Mouse (Mus musculus): ENCODE data around the gene Cd101.

Gene Cd101

GRCm38 (mm10) chr3:101003575-101004356, 25.6 kb downstream of the Cd101 start:
- DNase-seq (ENCODE audit: low read depth, low spot score), result peak; percentile 15

DNA sequence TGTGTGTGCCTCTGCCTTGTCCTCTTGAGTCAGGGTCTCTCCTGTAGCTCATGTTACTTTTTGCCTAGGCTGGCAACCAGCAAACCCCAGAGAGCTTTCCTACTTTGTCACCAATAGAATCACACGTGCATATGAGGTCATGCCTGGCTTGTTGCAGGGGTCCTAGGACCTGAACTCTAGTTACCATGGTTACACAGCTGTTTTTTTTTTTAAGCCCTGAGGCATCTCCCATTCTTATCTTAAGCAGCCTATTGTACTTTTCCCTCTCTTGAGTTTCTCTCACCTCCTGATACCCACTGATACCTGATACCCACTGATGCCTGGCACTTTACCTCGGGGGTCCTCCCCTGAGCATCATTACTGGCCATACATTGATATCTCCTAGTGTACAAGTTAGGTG, 29.6 kb downstream of the Cd101 start:
- DNase-seq (ENCODE audit: low read depth, low spot score), result peak; percentile 5

DNA sequence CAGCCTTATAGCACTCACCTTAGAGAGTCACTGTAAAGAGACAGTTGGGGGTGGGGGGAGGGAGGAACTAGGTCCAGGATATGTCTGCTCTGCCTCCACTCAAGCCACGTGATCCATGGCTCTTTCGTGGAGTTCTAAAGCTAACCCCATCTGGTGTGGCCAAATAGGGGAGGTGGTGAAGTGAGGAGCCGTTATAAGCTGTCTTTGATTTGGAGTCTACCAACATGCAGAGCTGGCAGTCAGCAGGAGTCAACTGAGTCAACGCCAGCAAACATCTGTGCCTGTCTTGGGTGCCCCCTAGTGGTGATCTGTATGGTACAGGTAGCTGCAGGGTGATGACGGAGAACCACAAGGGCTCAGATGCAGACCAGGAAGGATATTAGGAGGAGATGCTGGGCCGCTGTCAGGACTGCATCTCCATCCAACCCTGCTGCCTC, 30.4 kb downstream of the Cd101 start:
- DNase-seq (ENCODE audit: low read depth, low spot score), result peak; percentile 89

GRCm38 (mm10) chr3:100997785-100998570, 31.4 kb downstream of the Cd101 start:
- no peak for DNase-seq (ENCODE audit: low read depth, low spot score)

DNA sequence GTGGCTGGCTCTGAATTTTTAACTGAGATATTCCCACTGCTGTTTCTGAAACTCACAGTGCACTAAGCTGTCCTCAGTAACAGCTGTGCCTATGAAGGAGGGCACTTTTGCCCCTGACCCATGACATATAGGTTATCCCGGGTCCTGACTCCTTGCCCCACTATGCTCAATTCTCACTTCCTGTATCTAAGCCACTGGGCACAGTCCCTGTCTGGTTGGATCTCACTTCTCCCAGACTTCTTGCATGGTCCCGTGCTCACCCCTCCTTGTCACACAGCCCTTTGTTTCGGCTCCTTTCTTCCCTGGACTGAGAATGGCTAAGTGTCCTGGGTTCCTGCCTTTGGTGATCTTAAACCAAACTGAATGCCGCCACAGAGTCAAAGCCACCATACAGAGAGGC, 35.1 kb downstream of the Cd101 start:
- DNase-seq (ENCODE audit: low read depth, low spot score), result no peak

DNA sequence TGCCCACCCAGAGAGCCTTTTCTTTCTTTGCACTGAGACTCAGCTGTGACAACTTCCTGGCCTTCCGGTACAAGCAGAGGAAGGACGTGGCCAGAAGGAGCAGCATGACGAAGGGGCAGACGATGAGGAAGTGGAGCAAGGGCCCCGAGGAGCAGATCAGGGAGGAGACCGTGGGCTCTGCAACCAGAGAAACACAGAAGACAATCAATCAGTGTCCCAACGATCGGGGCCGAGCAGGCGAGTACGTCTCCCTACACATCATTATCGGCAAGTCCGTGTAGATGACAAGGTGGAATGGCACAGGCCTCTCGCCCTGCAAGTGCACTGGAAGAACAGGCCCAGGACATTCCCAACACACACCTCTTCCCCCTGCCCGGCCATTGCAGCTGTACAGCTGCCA, 35.6 kb downstream of the Cd101 start:
- DNase-seq (ENCODE audit: low read depth, low spot score), result no peak

DNA sequence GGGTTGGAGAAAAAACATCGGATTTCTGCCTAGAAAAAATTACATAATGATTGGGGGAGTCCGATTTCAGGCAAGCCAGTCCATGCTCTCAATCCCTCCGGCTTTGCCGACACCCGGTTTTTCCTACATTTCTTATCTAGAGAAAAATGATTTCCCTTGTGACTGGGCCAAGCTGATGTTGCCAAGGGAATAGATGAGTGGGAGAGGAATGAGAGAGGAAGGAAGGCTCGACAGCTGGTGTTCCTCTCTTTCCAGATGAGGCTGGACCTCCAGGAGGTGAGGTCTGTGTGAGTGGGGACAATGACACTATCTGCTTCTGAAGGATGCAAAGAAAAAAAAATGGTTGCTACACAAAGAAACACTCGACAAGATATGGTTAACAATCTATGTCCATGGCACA, 36.2 kb downstream of the Cd101 start:
- no peak for DNase-seq (ENCODE audit: low read depth, low spot score)

- DNase-seq (ENCODE audit: low read depth, low spot score), result no peak
Measured at GRCm38 (mm10) chr3:100990231-100990630, 39.1 kb downstream of the Cd101 start.

DNA sequence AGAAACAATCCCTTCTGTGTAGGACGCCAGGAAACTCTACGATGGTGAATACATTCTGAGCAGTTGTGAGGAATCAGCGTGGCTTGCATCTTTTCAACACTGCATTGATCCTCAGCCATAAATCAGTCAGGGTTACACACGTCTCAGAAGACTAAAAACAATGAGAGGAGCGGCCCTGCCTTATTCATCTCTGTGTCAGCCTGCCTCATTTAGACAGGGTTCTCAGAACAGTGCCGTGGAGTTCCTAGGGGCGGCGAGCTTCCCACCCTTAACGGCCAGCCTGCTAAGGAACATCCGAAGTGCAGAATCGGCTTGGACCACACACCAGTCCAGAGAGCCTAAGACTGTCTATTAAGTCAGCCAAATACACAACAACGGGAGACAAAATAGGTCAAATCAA, 39.9 kb downstream of the Cd101 start:
- no peak for DNase-seq (ENCODE audit: low read depth, low spot score)

DNA sequence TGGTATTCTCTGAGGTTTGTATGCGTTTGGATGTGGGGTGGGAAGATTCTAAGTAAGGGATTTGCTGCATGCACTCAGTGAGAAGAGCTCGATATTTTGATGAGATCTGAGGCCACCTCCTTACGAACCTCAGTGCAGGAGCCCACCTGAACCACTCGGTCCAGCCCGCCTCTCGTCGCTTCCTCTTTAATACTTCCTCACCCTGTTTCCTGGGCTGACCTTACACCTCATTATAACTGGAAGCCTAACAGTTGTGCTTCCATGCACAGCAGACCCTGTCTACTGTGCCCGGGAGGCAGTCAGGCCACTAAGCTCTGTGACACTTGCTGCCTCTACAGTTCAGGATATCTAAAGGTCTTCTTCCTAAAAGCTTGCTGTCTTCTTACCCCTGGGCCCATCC, 50.1 kb downstream of the Cd101 start:
- DNase-seq (ENCODE audit: low read depth, low spot score), result no peak

DNA sequence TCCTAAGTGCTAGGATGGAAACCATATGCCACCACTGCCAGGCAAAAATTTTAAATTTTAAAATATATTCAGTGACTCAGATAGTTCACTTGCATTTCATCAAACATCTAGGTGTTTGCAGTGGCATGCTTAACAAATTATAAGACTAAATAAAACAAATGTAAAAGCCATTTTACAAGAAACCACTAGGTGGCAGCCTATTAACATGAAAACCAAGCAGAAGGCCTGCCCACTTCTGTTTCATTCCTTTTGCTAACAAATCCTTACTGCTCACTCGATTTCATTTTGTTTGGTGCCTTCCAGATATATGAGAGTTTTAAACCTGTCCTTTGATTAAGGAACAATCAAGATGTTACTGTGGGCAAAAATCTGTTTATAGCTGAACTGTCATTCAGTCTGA, 55.5 kb downstream of the Cd101 start:
- peak; percentile 63 for DNase-seq (ENCODE audit: low read depth, low spot score)

- DNase-seq (ENCODE audit: low read depth, low spot score), result peak; percentile 94
Measured at GRCm38 (mm10) chr3:100969176-100969917, 60.0 kb downstream of the Cd101 start, which contains the start of gene Ttf2. Gene Ttf2, minus strand, starts transcription at chr3:100969663.

- peak; percentile 36 for DNase-seq (ENCODE audit: low read depth, low spot score)
Measured at GRCm38 (mm10) chr3:100963849-100964542, 65.4 kb downstream of the Cd101 start.

DNA sequence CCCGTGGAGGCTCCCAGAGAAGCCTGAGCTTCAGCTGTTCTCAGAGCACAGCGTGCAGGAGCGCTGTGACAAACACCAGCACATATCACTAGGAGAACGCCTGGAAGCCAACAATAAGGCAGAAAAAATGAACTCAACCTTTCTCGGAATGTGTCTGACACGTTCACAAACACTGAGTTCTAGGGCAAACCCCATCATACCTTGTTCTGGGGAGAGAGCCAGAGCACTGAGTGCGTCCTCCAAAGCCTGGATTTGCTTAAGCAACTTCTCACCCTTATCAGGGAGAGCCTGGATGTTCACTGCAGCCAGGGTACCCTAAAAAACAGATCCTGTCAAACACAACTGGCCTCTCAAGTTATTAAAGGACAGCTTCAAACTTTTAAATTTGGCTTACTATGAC, 67.9 kb downstream of the Cd101 start:
- no peak for DNase-seq (ENCODE audit: low read depth, low spot score)

DNA sequence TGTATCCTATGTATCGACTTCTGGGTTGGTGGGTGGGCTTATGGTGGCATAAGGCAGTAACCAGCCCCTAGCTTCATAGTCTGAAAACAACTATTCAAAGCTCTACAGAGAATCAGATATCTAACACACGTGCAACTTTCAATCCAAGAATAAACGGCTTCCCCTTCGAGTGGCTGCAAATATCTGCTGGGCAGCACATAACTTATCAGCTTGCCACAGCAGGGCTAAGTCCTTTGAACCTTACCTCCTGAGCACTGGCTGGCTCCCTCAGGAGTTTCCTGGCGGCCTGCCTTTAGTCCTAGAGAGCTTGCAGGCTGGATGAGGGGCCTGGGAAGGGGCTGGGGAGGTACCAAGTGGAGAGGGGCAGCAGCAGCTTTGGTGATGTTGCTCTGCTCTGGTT, 68.3 kb downstream of the Cd101 start:
- no peak for DNase-seq (ENCODE audit: low read depth, low spot score)

DNA sequence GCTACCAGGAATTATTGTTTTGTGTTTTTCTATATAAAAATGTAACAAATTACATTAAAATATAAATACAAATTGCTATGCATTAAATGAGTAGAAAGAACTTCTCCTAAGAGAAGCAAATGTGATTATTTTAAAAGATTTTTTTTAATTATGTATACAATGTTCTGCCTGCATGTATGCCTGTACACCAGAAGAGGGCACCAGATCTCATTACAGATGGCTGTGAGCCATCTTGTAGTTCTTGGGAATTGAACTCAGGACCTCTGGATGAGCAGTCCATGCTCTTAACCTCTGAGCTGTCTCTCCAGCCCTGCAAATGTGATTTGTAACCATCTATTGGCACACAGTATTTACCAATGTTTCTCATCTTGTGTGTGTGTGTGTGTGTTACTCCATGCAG, 74.7 kb downstream of the Cd101 start:
- peak; percentile 30 for DNase-seq (ENCODE audit: low read depth, low spot score)

- no peak for DNase-seq (ENCODE audit: low read depth, low spot score)
Measured at GRCm38 (mm10) chr3:100951531-100951930, 77.8 kb downstream of the Cd101 start.

DNA sequence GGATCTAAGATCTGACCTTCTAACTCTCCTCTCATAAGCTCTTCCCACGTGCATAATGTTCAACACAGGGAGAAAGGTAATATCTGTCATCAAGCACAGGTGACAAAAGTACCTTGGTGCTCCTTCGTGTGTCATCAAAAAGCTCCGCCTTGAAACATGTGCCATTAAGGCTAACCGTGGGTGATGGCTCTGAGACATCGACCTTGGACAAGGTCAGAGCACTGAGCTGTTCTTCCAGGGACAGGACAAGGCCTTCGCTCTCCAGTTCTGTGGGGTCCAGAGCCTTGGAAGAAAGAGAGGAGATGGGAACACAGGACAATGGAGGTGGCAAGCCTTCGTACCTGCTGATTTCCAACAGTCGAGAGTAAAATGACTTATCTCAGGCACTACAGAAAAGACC, 82.1 kb downstream of the Cd101 start:
- DNase-seq (ENCODE audit: low read depth, low spot score), result no peak
